Mouse (Mus musculus): ENCODE data around the gene Ssc4d. TPM values are rescaled to one million over a fixed set of nuclear protein-coding genes. Genes with fewer than 3 reads are reported as not detected.

The Ssc4d gene
- total and polyA plus RNA-seq, 3 experiments, result 1.9 to 2.9 (median 2.0) TPM

DNA sequence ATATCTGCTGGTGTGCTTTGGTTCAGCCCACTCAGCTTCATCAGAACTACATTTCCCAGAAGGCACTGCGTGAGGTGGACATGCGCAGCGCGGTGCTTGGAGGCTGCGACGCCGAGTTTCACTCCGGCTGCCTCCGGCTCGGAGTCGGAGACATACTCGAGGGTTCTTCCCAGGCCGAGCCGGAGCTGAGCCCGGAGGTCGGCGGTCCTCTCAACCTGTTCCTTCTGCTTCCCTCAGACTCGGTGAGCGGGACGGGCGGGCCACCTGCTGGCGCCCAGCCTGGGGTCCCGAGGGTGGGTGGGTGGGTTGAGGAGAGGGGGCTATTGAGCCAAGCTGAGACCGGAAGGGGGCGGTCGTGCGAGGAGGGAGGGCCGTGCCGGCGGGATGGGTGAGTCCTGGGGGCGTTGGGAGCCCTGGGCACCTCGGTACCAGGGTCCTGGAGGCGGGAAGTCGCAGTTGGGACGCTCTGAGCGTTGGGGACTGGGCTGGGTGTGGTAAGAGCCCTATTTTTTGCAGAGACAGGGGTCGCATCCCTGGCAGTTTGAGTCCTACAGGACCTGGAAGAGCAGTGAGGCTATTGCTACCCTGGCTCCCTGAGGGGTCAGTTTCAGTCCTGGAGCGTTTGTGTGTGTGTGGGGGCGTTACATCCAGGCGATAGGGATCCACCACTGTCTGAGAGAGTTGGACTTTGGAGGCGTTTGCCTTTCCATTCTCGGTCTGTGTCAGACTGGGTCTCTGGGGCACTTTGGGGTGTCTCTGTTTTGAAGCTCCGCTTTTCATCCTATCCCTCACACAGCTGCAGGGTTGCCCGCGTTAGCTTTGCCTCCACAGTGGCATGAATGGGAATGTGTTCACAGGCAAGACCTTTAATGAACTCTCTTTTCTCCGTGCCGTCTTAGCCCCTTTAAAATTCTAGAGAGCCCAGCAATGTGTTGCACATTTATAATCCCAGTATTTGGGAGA is 20.7 kb upstream of the Ssc4d start, which contains the start of gene Dtx2 (continued):
- peak; percentile 47; the same call in 1 of the 2 replicates for TF ChIP-seq MEF2A (IDR thresholded peaks at IDR 0.05; ENCODE audit: borderline replicate concordance, low read depth, low read length)
- no peak for TF ChIP-seq ETS1 (conservative IDR thresholded peaks at IDR 0.05; ENCODE audit: low read depth, low read length)
- no peak for TF ChIP-seq JUN (IDR thresholded peaks at IDR 0.05; ENCODE audit: insufficient read depth, low read depth, low read length)
- peak; percentile 78 for TF ChIP-seq SIN3A (IDR thresholded peaks at IDR 0.05; ENCODE audit: low read length)
- no peak for TF ChIP-seq ZKSCAN1 (IDR thresholded peaks at IDR 0.05; ENCODE audit: borderline replicate concordance, low read depth, low read length)
- no peak for TF ChIP-seq PAX5 (IDR thresholded peaks at IDR 0.05; ENCODE audit: low read length)
- no peak for TF ChIP-seq ZNF384 (IDR thresholded peaks at IDR 0.05; ENCODE audit: low read depth, low read length)
- peak; percentile 99 for TF ChIP-seq HCFC1 (IDR thresholded peaks at IDR 0.05; ENCODE audit: low read depth, low read length)
- TF ChIP-seq MYC (IDR thresholded peaks at IDR 0.05; ENCODE audit: low read depth, low read length), result 0 out of 2 replicates have a peak, but pooled peaks have one; percentile 57
- TF ChIP-seq RAD21 (IDR thresholded peaks at IDR 0.05; ENCODE audit: low read depth, low read length), result no peak; the same call in 1 of the 2 replicates
- peak in 1 of 2 experiments; percentile 27; a peak in 1 of 4 replicates for TF ChIP-seq CTCF (conservative IDR thresholded peaks at IDR 0.05 in 1 of 2, IDR thresholded peaks at IDR 0.05 in 1 of 2; ENCODE audit: low read depth in 2 of 2, low read length in 2 of 2)
- peak; percentile 69; the same call in 1 of the 2 replicates for TF ChIP-seq ZMIZ1 (IDR thresholded peaks at IDR 0.05; ENCODE audit: low read depth, low read length)
- no peak for TF ChIP-seq USF1 (IDR thresholded peaks at IDR 0.05; ENCODE audit: low read depth, low read length)
- no peak for TF ChIP-seq CHD2 (IDR thresholded peaks at IDR 0.05; ENCODE audit: low read length)
- no peak for TF ChIP-seq E2F4 (IDR thresholded peaks at IDR 0.05; ENCODE audit: insufficient replicate concordance, low read depth, low read length)
- TF ChIP-seq TBP (conservative IDR thresholded peaks at IDR 0.05; ENCODE audit: low read depth, low read length), result peak; percentile 85
- no peak for TF ChIP-seq RCOR1 (conservative IDR thresholded peaks at IDR 0.05; ENCODE audit: low read depth, low read length)
- TF ChIP-seq UBTF (IDR thresholded peaks at IDR 0.05; ENCODE audit: low read depth, low read length), result 0 out of 2 replicates have a peak, but pooled peaks have one; percentile 54
- no peak for TF ChIP-seq MAFK (IDR thresholded peaks at IDR 0.05; ENCODE audit: insufficient replicate concordance, low read length)
- no peak for TF ChIP-seq SMC3 (IDR thresholded peaks at IDR 0.05; ENCODE audit: low read depth, low read length)

DNA sequence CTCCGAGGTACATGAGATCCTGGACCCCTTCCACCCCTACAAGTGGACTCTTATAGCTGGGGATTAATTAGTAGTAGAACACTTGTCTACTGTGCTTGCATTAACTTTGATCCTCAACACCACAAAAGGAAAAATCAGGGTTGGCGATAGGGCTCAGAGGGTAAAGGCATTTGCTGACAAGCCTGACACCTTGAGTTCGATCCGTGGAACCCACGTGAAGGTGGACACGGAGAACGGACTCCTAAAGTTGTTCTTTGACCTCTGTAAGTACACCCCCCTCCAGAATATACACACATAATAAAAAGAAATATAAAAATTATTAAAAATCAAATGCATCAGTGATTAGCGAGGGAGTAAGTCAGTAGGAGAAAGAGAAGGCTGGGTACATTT is 20.0 kb upstream of the Ssc4d start:
- peaks cover 11 to 68% of the 10 kb centered on the region in 2 experiments for H3K4me1 ChIP-seq (ENCODE audit: control insufficient read depth in 1 of 2, insufficient read depth in 2 of 2)
- no peaks in the 10 kb centered on the region for H3K27me3 ChIP-seq (replicated peaks)
- dilution Hi-C loops (cut with MboI; ENCODE audit: extremely low pct_ligation_motif_present, extremely low pct_unique_long_range_greater_than_20kb, low sequenced_read_pairs) (no loop called here), in situ Hi-C loops (cut with MboI; ENCODE audit: low pct_ligation_motif_present, low pct_unique_long_range_greater_than_20kb, low sequenced_read_pairs) (loop anchor here (5.0 kb wide), 1 partner anchor 33 kb away; no protein-coding TSS in a partner anchor)
- H3K9ac ChIP-seq (ENCODE audit: insufficient read depth, low read depth), result no peak overlapping the region
- no peak for TF ChIP-seq NELFE (IDR thresholded peaks at IDR 0.05; ENCODE audit: low read depth, low read length)
- no peak for TF ChIP-seq SIN3A (IDR thresholded peaks at IDR 0.05; ENCODE audit: low read length)
- TF ChIP-seq ZC3H11A (IDR thresholded peaks at IDR 0.05; ENCODE audit: low read depth, low read length), result no peak
- no peak for TF ChIP-seq RAD21 (IDR thresholded peaks at IDR 0.05; ENCODE audit: low read depth, low read length)
- TF ChIP-seq MAZ (IDR thresholded peaks at IDR 0.05; ENCODE audit: low read depth, low read length), result no peak
- no peak for TF ChIP-seq EP300 (IDR thresholded peaks at IDR 0.05; ENCODE audit: low read length)
- no peak for TF ChIP-seq SMC3 (IDR thresholded peaks at IDR 0.05; ENCODE audit: low read depth, low read length)
- TF ChIP-seq NRF1 (IDR thresholded peaks at IDR 0.05; ENCODE audit: low read depth, low read length), result no peak
- no peak for TF ChIP-seq RCOR1 (conservative IDR thresholded peaks at IDR 0.05; ENCODE audit: low read depth, low read length)
- no peak for TF ChIP-seq BHLHE40 (IDR thresholded peaks at IDR 0.05; ENCODE audit: low read depth, low read length)
- TF ChIP-seq MAX (IDR thresholded peaks at IDR 0.05; ENCODE audit: low read length), result no peak
- TF ChIP-seq JUN (IDR thresholded peaks at IDR 0.05; ENCODE audit: insufficient read depth, low read depth, low read length), result no peak
- TF ChIP-seq CHD2 (IDR thresholded peaks at IDR 0.05; ENCODE audit: low read length), result no peak
- no peak for TF ChIP-seq IRF4 (IDR thresholded peaks at IDR 0.05; ENCODE audit: low read depth, low read length)
- peaks cover 5% of the 10 kb centered on the region; the same call in 1 of the 2 replicates for H3K79me2 ChIP-seq (replicated peaks; ENCODE audit: control insufficient read depth, extremely low read depth, insufficient read depth, poor library complexity, severe bottlenecking)
- no peak for DNase-seq (ENCODE audit: extremely low read depth)
- peak overlapping the region in 1 of 3 experiments; percentile 84 for H3K4me3 ChIP-seq (replicated peaks in 1 of 3; ENCODE audit: low read depth in 2 of 3, low read length in 2 of 3, poor library complexity in 1 of 3)
- H3K27ac ChIP-seq (ENCODE audit: insufficient read depth, low read depth), result no peak overlapping the region
- H3K36me3 ChIP-seq (replicated peaks in 1 of 2; ENCODE audit: control insufficient read depth in 1 of 2, insufficient read depth in 1 of 2, low read length in 1 of 2), result peaks cover 16 to 30% of the 10 kb centered on the region in 2 experiments
- H3K4me2 ChIP-seq (ENCODE audit: insufficient read depth, low read depth, poor library complexity, severe bottlenecking), result no peak overlapping the region
- peaks cover 4% of the 10 kb centered on the region for H3K9me3 ChIP-seq (replicated peaks; ENCODE audit: low read length)
